Mouse (Mus musculus) adipocyte (in vitro differentiated cells): ENCODE measurements at regions not wholly inside any gene's neighbourhood (a gene's known extent, or its start where the extent isn't known, plus 50 kb on each side); places are given as distances from the start of the nearest gene placed in this dataset.

Experiments used
- DNase-seq: peaks from one replicate; pipeline ENCODE4 v3.0.0-alpha.2; 2016; ENCODE audit warnings: low spot score

GRCm38 (mm10) chr1:35971435-35972189, 96.6 kb upstream of the Hs6st1 start:
- DNase-seq, result no peak

DNA sequence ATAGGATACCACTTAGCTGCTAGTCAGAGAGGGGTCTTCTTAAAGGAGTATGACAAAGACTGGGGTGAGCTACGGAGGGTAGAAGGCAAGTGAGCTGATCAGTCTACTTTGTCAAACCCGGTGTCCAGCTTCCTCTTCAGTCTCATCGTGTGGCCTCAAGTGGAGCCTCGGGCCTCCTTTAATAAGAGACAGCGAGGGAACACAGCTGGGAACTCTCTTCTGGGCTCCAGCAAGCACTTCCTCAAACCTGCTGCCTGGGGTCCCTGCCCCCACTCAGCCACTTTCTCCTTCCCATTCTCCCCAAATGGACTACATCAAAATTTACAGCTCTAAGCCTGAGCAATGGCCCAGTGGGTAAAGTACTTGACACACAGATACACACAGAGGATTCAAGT, 96.0 kb upstream of the Hs6st1 start:
- no peak for DNase-seq

- peak; percentile 6 for DNase-seq
These were observed 94.8 kb upstream of the Hs6st1 start for GRCm38 (mm10) chr1:35973386-35973785.

GRCm38 (mm10) chr1:35975611-35976208, 92.5 kb upstream of the Hs6st1 start:
- DNase-seq, result no peak

GRCm38 (mm10) chr1:35976528-35976927, 91.7 kb upstream of the Hs6st1 start:
- no peak for DNase-seq

DNA sequence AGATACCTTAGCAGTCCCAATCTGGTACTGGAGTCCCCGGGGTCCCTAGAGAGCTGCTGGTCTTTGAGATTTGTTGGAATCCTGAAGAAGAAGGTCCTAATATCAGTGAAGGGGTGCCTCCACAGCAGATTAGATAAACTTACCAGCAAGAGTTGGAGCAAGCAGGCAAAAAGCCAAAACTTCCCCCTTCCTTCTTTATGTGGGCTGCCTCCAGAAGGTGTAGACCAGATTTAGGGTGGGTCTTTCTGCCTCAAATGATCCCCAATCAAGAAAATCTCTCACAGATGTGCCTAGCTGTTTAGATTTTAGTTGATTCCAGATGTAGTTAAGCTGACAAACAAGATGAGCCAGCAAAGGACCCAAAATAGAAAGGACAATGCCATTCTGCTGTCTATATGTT, 90.1 kb upstream of the Hs6st1 start:
- no peak for DNase-seq

DNA sequence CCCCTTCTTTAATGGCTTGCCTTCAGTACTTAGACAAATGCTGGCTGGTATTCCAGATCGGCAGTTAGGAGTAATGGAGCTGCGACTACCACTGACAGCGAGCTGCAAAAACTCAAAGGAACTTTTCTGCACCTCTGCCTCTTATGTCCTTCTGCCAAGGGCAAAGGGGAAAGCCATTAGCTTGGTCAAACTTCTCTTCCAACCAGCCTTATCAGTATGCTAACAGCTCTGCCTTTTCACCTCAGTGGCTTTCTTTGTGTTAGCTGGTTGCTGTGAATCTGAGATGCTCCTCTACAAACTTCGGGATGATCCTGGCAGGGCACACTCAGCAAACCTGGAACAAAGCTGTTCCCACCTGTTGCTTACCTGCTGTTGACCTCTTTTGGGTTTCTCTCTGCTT, 89.4 kb upstream of the Hs6st1 start:
- no peak for DNase-seq

- no peak for DNase-seq
These were observed 87.0 kb upstream of the Hs6st1 start for GRCm38 (mm10) chr1:35981226-35981625.

GRCm38 (mm10) chr1:35983361-35983760, 84.8 kb upstream of the Hs6st1 start:
- DNase-seq, result no peak

GRCm38 (mm10) chr1:35985318-35985717, 82.9 kb upstream of the Hs6st1 start:
- no peak for DNase-seq

DNA sequence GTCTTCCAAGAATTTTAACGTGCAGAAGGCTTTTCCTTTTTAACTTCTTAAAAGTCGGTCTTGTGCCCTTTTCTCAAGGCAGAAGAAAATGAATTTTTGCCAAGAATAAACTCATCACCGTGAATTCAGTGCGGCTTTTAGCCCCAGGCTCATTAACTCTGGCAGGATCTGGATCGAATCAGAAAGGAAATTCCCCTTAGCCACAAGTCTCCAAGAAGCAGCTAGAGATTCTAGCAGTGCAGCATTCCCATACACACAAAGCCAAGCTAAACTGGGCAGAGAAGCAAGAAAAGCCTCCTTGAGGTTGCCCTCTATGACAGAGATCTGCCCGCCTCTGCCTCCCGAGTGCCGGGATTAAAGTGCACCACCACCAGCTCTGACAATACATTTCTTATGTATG, 81.5 kb upstream of the Hs6st1 start:
- peak; percentile 8 for DNase-seq

GRCm38 (mm10) chr1:35992227-35992909, 75.8 kb upstream of the Hs6st1 start:
- peak; percentile 29 for DNase-seq

DNA sequence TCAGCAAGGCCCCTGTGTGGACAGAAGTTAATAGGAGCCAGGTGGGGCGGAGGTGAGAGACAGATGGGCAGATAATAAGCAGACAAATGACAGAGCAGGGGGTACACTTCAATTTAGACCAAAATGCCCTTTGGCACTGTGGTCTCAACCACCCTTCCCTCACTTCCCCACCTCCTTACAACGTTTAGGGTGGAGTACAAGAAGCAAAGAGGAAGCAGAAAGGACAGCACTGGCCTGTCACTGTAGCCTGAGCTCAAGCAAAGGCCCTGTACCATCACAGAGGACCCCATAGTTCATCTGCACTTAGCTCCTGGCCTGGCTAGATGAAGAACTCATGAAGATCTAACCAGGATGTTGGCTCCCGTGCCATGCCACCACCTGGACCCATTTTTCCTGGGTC, 75.3 kb upstream of the Hs6st1 start:
- no peak for DNase-seq

DNA sequence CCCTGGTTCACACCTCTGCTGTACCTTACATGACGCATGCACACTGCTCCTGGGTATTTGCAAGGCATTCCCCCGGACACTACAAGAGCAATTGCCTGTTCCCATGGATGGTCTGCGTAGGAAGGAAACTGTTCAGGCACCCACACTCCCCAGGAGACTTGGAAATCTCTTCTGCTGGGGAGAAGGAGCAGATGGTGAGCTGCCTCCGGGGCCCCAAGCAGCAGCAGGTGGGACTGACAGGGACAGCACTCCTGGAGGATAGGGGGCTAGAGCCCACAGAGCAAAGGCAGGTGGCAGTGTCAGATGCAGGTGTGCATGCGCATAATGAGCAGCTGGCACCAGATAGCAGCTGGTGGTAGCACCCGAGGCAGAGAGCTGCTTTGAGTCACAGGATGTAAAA, 72.5 kb upstream of the Hs6st1 start:
- DNase-seq, result no peak

DNA sequence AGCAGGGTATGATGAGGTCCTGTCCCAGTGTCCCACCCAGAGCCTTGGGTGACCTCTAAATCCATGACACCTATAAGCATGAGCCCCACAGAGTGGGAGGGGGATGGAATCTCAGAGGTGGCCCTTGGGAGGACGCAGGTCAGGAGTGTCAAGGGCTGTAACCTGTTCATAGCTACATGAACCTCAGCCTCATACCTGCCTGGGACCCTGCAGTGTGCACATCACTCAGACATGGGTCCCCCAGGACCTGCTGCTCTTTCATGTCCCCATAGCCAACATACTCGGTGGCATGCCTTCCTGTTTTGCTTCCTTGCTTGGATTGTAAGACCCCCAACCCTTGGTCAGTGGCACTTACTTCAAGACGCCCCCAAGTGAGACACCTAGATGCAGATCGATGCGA, 66.9 kb upstream of the Hs6st1 start:
- DNase-seq, result no peak

GRCm38 (mm10) chr1:36001821-36002220, 66.4 kb upstream of the Hs6st1 start:
- DNase-seq, result no peak

DNA sequence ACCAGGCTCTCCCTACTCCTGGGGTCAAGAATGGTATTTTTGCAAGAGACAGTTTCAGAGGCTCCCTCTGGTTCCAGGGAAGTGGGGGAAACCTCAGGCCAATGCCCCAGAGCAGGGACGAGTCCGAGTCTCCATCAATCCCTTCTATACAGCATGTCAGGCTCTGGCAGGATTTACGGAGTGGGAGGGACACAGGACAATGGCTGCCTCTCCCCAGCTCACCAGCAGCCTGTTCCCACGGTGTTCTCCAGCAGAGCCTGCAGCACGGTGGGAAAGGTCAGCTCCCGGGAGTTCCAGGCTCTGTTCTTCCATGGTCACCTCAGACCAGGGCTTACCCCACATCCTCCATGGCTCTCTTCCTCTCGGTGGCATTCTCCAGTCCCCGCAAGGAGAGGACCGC, 64.6 kb upstream of the Hs6st1 start:
- no peak for DNase-seq

GRCm38 (mm10) chr1:36008598-36008997, 59.6 kb upstream of the Hs6st1 start:
- no peak for DNase-seq

DNA sequence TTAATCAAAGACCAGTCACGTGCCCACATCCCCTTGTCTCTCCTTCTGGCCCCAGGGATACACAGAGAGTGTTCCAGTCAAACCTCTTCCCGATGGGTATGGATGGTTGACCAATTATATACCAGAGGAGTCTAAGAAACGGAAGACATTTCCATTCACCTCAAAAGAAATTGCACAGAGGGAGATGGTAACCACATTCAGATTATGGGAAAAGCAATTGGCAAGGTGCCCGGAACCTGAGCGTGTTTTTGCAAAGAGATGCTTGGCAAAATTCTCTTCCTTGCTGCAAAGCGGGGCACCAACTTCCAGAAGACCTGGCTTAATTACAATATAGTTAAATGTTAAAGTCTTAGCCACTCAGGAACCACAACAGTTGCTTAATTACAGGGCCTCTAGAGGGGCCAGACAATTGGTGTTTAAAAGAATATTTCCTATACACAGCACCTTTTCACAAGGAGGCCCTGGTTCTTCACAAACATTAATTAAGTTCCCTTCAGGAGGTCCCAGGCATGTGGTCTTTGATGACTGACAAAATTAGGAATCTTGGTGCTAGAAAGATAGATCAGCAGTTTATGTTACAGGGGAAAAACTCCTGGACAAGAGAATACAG, 59.1 kb upstream of the Hs6st1 start:
- peak; percentile 23 for DNase-seq

DNA sequence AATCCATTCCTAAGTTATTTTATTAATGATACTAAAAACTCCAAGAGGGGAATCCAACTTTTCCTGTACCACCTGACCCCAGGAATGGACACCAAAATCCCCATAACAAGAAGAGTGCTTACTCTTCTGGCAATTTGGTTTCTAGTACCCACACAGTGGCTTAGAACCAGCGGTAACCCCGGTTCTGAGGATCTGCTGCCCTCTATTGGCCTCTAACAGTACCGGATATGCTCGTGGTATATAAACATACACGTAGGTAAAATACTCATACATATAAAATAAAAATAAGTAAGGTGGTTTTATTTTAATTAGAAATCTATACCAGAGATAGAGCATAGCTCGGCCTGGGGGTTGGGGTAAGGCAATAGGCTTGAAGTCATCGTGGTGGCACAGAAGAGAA, 58.0 kb upstream of the Hs6st1 start:
- DNase-seq, result no peak

GRCm38 (mm10) chr1:36010834-36011233, 57.4 kb upstream of the Hs6st1 start:
- DNase-seq, result no peak

DNA sequence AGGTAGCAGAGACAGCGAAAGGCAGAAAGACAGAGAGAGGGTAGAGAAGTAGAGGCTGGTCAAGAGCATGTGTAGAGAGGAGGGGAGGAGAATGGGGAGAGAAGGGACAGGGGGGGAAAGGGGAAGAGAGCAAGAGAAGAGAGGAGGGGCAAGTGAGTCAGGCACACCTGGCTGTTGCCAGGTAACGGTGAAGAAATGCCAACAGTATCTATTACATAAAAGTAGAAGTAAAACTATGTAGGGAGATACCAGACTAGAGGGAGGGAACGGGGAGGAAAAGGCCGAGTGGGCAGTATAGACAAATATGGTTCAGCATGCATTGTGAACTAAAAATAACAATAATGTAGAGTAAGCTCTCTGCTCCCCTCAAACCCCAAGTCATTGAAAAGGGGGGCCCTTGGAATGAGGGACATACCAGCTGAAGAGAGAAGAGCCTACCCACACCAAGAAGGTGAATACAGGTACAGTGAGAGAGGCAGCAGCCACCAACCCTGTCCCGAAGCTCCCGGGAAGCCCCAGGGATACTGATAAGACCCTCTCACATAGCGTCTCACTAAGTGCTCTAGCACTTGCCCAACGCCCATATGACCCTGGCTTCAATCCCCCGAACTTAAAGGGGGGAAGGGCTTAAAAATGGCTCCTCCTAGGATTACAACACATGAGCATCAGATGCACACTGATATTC, 56.0 kb upstream of the Hs6st1 start:
- no peak for DNase-seq
